Mouse (Mus musculus) cortical plate, adult 2 months (tissue): Measurements from ENCODE around the gene Olfm1.

Experiments used
- CTCF ChIP-seq: fragments of 200-500 bp; IDR thresholded peaks from 2 replicates; pipeline ENCODE4 v1.5.1; 2011; ENCODE audit warnings: mild to moderate bottlenecking, control low read depth, low read length; ENCODE audit not compliant: insufficient read depth; ENCODE audit errors: extremely low read depth
- POLR2A ChIP-seq: fragments of 200-500 bp; IDR thresholded peaks from 2 replicates; pipeline ENCODE4 v1.6.1; 2011; ENCODE audit warnings: mild to moderate bottlenecking, low read length, control low read depth; ENCODE audit not compliant: insufficient read depth; ENCODE audit errors: extremely low read depth

DNA sequence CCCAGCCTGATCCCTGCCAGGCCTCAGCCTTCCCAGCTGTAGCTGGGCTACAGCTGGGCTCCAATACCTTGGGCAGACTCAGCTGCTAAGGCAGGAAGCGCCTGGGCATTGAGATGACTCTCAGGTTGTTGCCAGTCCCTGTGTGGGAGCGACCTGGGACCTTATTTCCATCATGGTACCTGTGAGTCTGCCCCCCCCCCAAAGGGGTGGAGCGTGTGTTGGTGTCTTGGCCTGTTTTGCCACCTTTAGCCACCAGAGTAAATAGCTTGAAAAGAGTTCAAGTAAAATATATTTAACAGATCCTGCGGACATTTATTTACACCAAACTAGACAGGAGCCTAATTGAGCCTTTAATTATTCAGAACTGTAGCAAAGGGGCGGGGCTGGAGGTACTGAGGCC, 16.4 kb downstream of the Olfm1 start:
- TF ChIP-seq CTCF = no peak
- no peak for TF ChIP-seq POLR2A
